Mouse (Mus musculus) E14TG2a.4 (cell line): Measurements from ENCODE around the gene Klhl31.

Source experiments
- H3K27me3 ChIP-seq: 2 replicates; pipeline ENCODE4 v1.6.1; 2014; ENCODE audit warnings: low read length, control low read depth; ENCODE audit not compliant: insufficient read depth
- H3K36me3 ChIP-seq: 2 replicates; pipeline ENCODE4 v1.6.1; 2014; ENCODE audit warnings: low read length, control low read depth; ENCODE audit not compliant: insufficient read depth
- H3K4me1 ChIP-seq: replicated peaks from 2 replicates; pipeline ENCODE4 v1.6.1; 2014; ENCODE audit warnings: low read depth, low read length, control low read depth
- H3K4me3 ChIP-seq: replicated peaks from 2 replicates; pipeline ENCODE4 v1.5.1; 2014; ENCODE audit warnings: mild to moderate bottlenecking, low read length
- H3K9me3 ChIP-seq: 2 replicates; pipeline ENCODE4 v1.6.1; 2014; ENCODE audit warnings: low read length, control low read depth
- CTCF ChIP-seq: conservative IDR thresholded peaks from 2 replicates; pipeline ENCODE4 v1.5.1; 2014; ENCODE audit warnings: low read length
- NANOG ChIP-seq: IDR thresholded peaks from 2 replicates; pipeline ENCODE4 v1.6.1; 2014; ENCODE audit warnings: borderline replicate concordance, low read length, mixed read lengths
- POU5F1 ChIP-seq: IDR thresholded peaks from 2 replicates; pipeline ENCODE4 v1.6.1; 2014; ENCODE audit warnings: low read length, borderline replicate concordance

The Klhl31 gene

GRCm38 (mm10) chr9:77602302-77603266 lies 33.7 kb upstream of the Klhl31 start:
- Histone ChIP-seq H3K27me3 (no peaks in the 10 kb centered on the region), H3K36me3 (no peaks in the 10 kb centered on the region), H3K9me3 (no peaks in the 10 kb centered on the region), H3K4me3 (no peak overlapping the region), H3K4me1 (peaks cover 14% of the 10 kb centered on the region)
- TF ChIP-seq NANOG (no peak), CTCF (no peak), POU5F1 (no peak)

GRCm38 (mm10) chr9:77603965-77604509 lies 32.3 kb upstream of the Klhl31 start:
- TF ChIP-seq NANOG (no peak), CTCF (no peak), POU5F1 (no peak)
- Histone ChIP-seq H3K4me1 (peaks cover 5% of the 10 kb centered on the region; the same call in 1 of the 2 replicates), H3K4me3 (no peak overlapping the region), H3K27me3 (no peaks in the 10 kb centered on the region), H3K36me3 (no peaks in the 10 kb centered on the region), H3K9me3 (no peaks in the 10 kb centered on the region)

- Histone ChIP-seq H3K4me1 (peaks cover 5% of the 10 kb centered on the region; the same call in 1 of the 2 replicates), H3K36me3 (no peaks in the 10 kb centered on the region), H3K9me3 (peaks cover 16% of the 10 kb centered on the region), H3K4me3 (no peak overlapping the region), H3K27me3 (no peaks in the 10 kb centered on the region)
- no peak for TF ChIP-seq CTCF
- no peak for TF ChIP-seq NANOG
- TF ChIP-seq POU5F1: no peak
Measured at GRCm38 (mm10) chr9:77607295-77607694, 29.0 kb upstream of the Klhl31 start.

GRCm38 (mm10) chr9:77607840-77608239 lies 28.5 kb upstream of the Klhl31 start:
- TF ChIP-seq CTCF (peak; percentile 60), POU5F1 (no peak)
- H3K4me3 ChIP-seq: no peak overlapping the region
- H3K4me1 ChIP-seq: peaks cover 4% of the 10 kb centered on the region; the same call in 1 of the 2 replicates
- peaks cover 16% of the 10 kb centered on the region for H3K9me3 ChIP-seq
- no peaks in the 10 kb centered on the region for H3K36me3 ChIP-seq
- H3K27me3 ChIP-seq: no peaks in the 10 kb centered on the region

- TF ChIP-seq POU5F1 (no peak), NANOG (no peak), CTCF (0 out of 2 replicates have a peak, but pooled peaks have one; percentile 9)
- Histone ChIP-seq H3K9me3 (peaks cover 21% of the 10 kb centered on the region), H3K4me1 (peaks cover 8% of the 10 kb centered on the region), H3K36me3 (no peaks in the 10 kb centered on the region), H3K4me3 (no peak overlapping the region), H3K27me3 (no peaks in the 10 kb centered on the region)
Measured at GRCm38 (mm10) chr9:77610811-77611210, 25.5 kb upstream of the Klhl31 start.

GRCm38 (mm10) chr9:77612349-77612748 lies 24.0 kb upstream of the Klhl31 start:
- peaks cover 20% of the 10 kb centered on the region for H3K4me1 ChIP-seq
- H3K27me3 ChIP-seq: no peaks in the 10 kb centered on the region
- no peak overlapping the region for H3K4me3 ChIP-seq
- TF ChIP-seq NANOG (no peak), CTCF (no peak), POU5F1 (no peak)
- no peaks in the 10 kb centered on the region for H3K36me3 ChIP-seq
- H3K9me3 ChIP-seq: peaks cover 21% of the 10 kb centered on the region

- Histone ChIP-seq H3K4me1 (peaks cover 32% of the 10 kb centered on the region), H3K9me3 (peaks cover 16% of the 10 kb centered on the region), H3K4me3 (no peak overlapping the region), H3K36me3 (no peaks in the 10 kb centered on the region), H3K27me3 (no peaks in the 10 kb centered on the region)
- TF ChIP-seq CTCF (no peak), POU5F1 (no peak), NANOG (no peak)
Measured at GRCm38 (mm10) chr9:77615868-77616267, 20.4 kb upstream of the Klhl31 start.

GRCm38 (mm10) chr9:77616796-77617195 lies 19.5 kb upstream of the Klhl31 start:
- H3K9me3 ChIP-seq: peaks cover 14% of the 10 kb centered on the region
- TF ChIP-seq NANOG (peak; percentile 78), POU5F1 (peak; percentile 86), CTCF (no peak)
- peaks cover 35% of the 10 kb centered on the region for H3K4me1 ChIP-seq
- no peaks in the 10 kb centered on the region for H3K27me3 ChIP-seq
- H3K4me3 ChIP-seq: 0 out of 2 replicates have a peak overlapping the region, but pooled peaks have one; percentile 20
- no peaks in the 10 kb centered on the region for H3K36me3 ChIP-seq

- Histone ChIP-seq H3K9me3 (peaks cover 12% of the 10 kb centered on the region), H3K4me3 (no peak overlapping the region), H3K36me3 (no peaks in the 10 kb centered on the region), H3K4me1 (peaks cover 40% of the 10 kb centered on the region), H3K27me3 (no peaks in the 10 kb centered on the region)
- TF ChIP-seq NANOG (no peak), POU5F1 (no peak), CTCF (no peak)
Measured at GRCm38 (mm10) chr9:77617751-77618150, 18.5 kb upstream of the Klhl31 start.
